Mouse (Mus musculus): ENCODE measurements around the gene Tmem210. TPM values are rescaled to one million over a fixed set of nuclear protein-coding genes. Genes with fewer than 3 reads are reported as not detected.

The Tmem210 gene
- polyA plus RNA-seq, 1 experiment from 2014 or later, result not detected

DNA sequence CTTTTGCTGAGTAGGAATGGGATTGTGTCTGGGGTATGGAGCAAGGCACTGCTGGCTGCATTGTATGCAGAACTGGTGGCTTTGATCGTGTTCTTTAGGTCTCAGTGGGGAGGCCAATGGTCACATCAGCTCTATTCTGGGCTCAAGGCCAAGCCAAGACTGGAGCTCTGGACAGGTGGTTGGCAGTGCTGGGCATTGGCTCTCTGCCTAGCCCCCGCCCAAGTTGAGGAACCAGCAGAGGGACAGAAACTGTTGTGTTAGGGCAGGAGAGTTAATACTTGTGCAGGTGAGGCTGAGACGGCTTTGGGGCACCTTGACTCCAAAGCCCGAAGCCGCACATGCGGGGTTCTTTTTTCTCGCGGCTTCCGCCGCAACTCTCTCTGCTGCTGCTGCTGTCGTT lies 1.7 kb downstream of the Tmem210 start, which contains the start of gene Lrrc26:
Gene Lrrc26 (plus strand): TSS at position 265 of the 400 bp plus-strand sequence.
- WGBS (ENCODE audit: insufficient replicate concordance), result 10% methylated on average over 11 of the region's 11 CpGs
- H3K36me3 ChIP-seq (ENCODE audit: control insufficient read depth, insufficient read depth), result peaks cover 6% of the 10 kb centered on the region
- H3K9me3 ChIP-seq (replicated peaks; ENCODE audit: control insufficient read depth, low read length), result no peaks in the 10 kb centered on the region
- H3K4me3 ChIP-seq (ENCODE audit: low read depth, low read length), result no peak within 1 kb of the TSS
- peaks cover 57% of the 10 kb centered on the region for H3K27me3 ChIP-seq (ENCODE audit: control insufficient read depth, insufficient read depth, low read depth, low read length)
- no peak for ATAC-seq (ENCODE audit: low read depth)
- H3K4me2 ChIP-seq (ENCODE audit: low read depth, low read length), result no peak within 1 kb of the TSS
- H3K27ac ChIP-seq (ENCODE audit: low read length), result no peak within 1 kb of the TSS
- H3K4me1 ChIP-seq (ENCODE audit: control insufficient read depth, low read depth, low read length), result peaks cover 8% of the 10 kb centered on the region
- no peak within 1 kb of the TSS for H3K9ac ChIP-seq (ENCODE audit: low read depth, low read length)

DNA sequence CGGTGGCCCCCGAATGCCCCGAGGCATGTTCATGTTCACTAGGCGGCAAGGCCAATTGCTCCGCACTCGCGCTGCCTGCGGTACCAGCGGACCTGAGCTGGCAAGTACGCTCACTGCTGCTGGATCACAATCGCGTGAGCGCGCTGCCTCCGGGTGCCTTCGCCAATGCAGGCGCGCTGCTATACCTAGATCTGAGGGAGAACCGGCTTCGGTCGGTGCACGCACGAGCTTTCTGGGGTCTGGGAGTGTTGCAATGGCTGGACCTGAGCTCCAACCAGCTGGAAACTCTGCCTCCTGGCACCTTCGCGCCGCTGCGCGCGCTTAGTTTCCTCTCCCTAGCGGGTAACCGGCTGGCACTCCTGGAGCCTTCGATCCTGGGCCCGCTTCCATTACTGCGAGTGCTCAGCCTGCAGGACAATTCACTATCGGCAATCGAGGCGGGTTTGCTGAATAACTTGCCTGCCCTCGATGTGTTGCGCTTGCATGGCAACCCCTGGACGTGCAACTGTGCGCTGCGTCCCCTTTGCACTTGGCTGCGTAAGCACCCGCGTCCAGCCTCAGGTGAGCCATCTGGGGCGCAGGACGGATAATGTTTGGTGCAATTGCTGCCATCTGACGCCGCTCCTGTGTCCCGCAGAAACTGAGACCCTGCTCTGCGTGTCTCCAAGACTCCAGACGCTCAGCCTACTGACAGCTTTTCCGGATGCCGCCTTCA lies 2.3 kb downstream of the Tmem210 start:
- H3K9me3 ChIP-seq (replicated peaks; ENCODE audit: control insufficient read depth, low read length), result no peaks in the 10 kb centered on the region
- H3K27me3 ChIP-seq (ENCODE audit: control insufficient read depth, insufficient read depth, low read depth, low read length), result peaks cover 57% of the 10 kb centered on the region
- no peak overlapping the region for H3K9ac ChIP-seq (ENCODE audit: low read depth, low read length)
- no peak overlapping the region for H3K4me2 ChIP-seq (ENCODE audit: low read depth, low read length)
- H3K4me3 ChIP-seq (ENCODE audit: low read depth, low read length), result no peak overlapping the region
- H3K36me3 ChIP-seq (ENCODE audit: control insufficient read depth, insufficient read depth), result peaks cover under 1% of the 10 kb centered on the region; the same call in 1 of the 2 replicates
- ATAC-seq (ENCODE audit: low read depth), result no peak
- 4% methylated on average over 54 of the region's 54 CpGs for WGBS (ENCODE audit: insufficient replicate concordance)
- peaks cover 8% of the 10 kb centered on the region for H3K4me1 ChIP-seq (ENCODE audit: control insufficient read depth, low read depth, low read length)
- H3K27ac ChIP-seq (ENCODE audit: low read length), result no peak overlapping the region

DNA sequence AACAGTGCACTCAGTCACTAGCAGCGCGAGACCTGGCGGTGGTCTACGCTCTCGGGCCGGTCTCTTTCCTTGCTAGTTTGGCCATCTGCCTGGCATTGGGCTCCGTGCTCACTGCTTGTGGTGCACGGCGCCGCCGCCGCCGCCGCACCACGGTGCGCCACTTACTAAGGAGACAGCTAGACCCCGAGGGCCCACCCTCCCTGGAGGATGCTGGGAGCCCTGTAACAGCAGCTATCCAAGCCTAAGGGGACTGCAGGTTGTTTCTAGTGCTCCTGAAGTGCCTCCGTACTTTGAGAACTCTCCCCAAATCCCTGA lies 2.8 kb downstream of the Tmem210 start:
- Histone ChIP-seq H3K27ac (ENCODE audit: low read length) (no peak overlapping the region), H3K36me3 (ENCODE audit: control insufficient read depth, insufficient read depth) (no peaks in the 10 kb centered on the region), H3K4me2 (ENCODE audit: low read depth, low read length) (no peak overlapping the region), H3K4me1 (ENCODE audit: control insufficient read depth, low read depth, low read length) (peaks cover 8% of the 10 kb centered on the region), H3K9me3 (replicated peaks; ENCODE audit: control insufficient read depth, low read length) (no peaks in the 10 kb centered on the region), H3K4me3 (ENCODE audit: low read depth, low read length) (no peak overlapping the region), H3K9ac (ENCODE audit: low read depth, low read length) (no peak overlapping the region), H3K27me3 (ENCODE audit: control insufficient read depth, insufficient read depth, low read depth, low read length) (peaks cover 57% of the 10 kb centered on the region)
- 4% methylated on average over 18 of the region's 18 CpGs for WGBS (ENCODE audit: insufficient replicate concordance)
- no peak for ATAC-seq (ENCODE audit: low read depth)

DNA sequence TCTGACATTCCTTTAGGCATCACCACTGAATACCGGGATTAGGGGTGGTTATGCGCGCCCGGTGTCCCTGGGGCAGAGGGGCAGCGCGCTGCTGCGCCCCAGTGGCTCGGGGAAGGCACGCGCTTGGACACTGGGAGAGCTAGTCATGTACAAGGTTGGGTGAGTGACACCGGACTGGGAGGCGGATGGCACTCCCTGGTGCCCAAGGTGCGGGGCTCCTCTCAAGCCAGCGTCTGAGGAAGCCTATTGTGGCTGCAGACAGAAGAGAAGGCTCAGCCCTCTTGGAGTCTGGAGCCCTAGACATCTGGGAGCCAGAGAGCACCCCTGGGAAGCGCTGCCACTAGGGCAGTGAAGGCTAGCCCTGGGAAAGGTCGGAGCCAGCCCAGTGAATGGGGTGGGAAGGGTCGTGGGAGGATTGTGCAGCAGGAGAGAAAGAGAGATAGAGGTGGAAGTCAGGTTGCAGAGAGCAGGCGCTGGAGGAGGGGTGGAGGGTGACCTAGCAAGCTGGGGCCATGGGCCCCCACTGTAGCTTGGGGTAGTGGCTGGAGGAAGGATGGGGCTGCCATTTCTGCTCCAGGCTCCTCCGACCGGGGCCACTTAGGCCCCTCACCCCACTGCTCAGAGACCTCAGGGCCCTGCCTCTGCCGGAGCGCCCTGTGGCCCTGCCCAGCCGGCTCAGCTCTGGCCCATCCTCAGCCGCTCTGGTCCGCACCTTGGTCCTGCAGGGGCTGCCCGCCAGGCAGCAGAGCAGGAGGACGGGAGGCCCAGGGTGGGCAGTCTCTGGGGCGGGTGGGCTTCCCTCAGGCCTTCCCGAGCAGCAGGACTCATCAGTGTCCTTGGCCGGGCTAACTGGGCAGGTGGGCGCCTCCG lies 3.5 kb downstream of the Tmem210 start:
- H3K27me3 ChIP-seq (ENCODE audit: control insufficient read depth, insufficient read depth, low read depth, low read length), result peaks cover 57% of the 10 kb centered on the region
- no peak for ATAC-seq (ENCODE audit: low read depth)
- no peaks in the 10 kb centered on the region for H3K9me3 ChIP-seq (replicated peaks; ENCODE audit: control insufficient read depth, low read length)
- no peak overlapping the region for H3K9ac ChIP-seq (ENCODE audit: low read depth, low read length)
- H3K4me2 ChIP-seq (ENCODE audit: low read depth, low read length), result 0 out of 2 replicates have a peak overlapping the region, but pooled peaks have one; percentile 50
- no peaks in the 10 kb centered on the region for H3K36me3 ChIP-seq (ENCODE audit: control insufficient read depth, insufficient read depth)
- no peak overlapping the region for H3K27ac ChIP-seq (ENCODE audit: low read length)
- H3K4me1 ChIP-seq (ENCODE audit: control insufficient read depth, low read depth, low read length), result peaks cover 3% of the 10 kb centered on the region
- no peak overlapping the region; the same call in 1 of the 2 replicates for H3K4me3 ChIP-seq (ENCODE audit: low read depth, low read length)
- 10% methylated on average over 32 of the region's 32 CpGs for WGBS (ENCODE audit: insufficient replicate concordance)

DNA sequence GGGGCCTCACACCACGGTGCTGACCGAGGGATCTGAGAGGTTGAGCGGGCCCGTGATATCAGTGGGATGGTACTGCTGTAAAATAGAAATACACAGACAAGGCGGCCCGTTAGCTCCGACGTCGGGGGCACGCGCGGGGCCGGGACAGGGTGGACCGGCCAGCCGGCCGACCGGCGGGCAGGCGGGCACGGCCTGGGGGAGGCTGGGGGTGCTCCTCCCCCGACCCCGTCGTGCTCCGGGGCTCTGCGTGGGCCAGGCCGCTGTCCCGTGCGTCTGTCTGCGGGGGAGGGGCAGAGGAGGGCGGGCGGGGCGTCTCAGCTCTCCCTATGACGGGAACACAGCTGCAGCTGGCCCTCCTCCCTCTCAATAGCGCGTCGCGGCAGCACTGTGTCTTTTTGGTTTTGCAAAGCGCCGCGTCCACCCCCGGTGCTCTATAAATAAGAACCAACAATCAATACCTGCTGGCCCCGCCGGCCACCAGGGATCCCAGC lies 4.2 kb downstream of the Tmem210 start:
- no peak for ATAC-seq (ENCODE audit: low read depth)

DNA sequence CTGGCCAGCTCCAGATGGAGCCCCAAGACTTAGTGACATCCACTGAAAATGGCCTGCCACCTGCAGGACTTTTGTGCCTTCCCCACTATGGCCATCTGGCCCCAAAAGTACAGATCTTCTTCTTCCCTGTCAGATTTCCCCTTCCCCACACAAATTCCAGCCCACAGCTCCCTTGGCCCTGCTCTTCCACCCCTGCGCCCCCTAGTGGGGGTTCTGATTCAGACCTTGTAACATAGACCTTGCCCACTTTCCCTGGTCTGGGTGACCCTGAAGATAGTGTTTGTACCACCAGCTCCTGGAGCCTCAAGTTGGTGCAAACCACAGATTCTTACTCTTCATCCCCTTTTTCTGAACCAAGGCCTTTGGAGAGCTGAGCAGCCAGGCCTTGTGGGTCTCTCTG lies 4.9 kb downstream of the Tmem210 start:
- H3K27me3 ChIP-seq (ENCODE audit: control insufficient read depth, insufficient read depth, low read depth, low read length), result peaks cover 57% of the 10 kb centered on the region
- ATAC-seq (ENCODE audit: low read depth), result no peak
- no peak overlapping the region for H3K9ac ChIP-seq (ENCODE audit: low read depth, low read length)
- no peak overlapping the region for H3K4me3 ChIP-seq (ENCODE audit: low read depth, low read length)
- H3K4me2 ChIP-seq (ENCODE audit: low read depth, low read length), result no peak overlapping the region
- peaks cover 2% of the 10 kb centered on the region for H3K4me1 ChIP-seq (ENCODE audit: control insufficient read depth, low read depth, low read length)
- WGBS (ENCODE audit: insufficient replicate concordance), result 0% methylated on average over 1 of the region's 1 CpGs
- H3K27ac ChIP-seq (ENCODE audit: low read length), result no peak overlapping the region
- no peaks in the 10 kb centered on the region for H3K36me3 ChIP-seq (ENCODE audit: control insufficient read depth, insufficient read depth)
- H3K9me3 ChIP-seq (replicated peaks; ENCODE audit: control insufficient read depth, low read length), result no peaks in the 10 kb centered on the region

More for the DNA sequence above, 4.2 kb downstream of the Tmem210 start:
- Histone ChIP-seq H3K27ac (ENCODE audit: low read length) (no peak overlapping the region), H3K27me3 (ENCODE audit: control insufficient read depth, insufficient read depth, low read depth, low read length) (peaks cover 57% of the 10 kb centered on the region), H3K9me3 (replicated peaks; ENCODE audit: control insufficient read depth, low read length) (no peaks in the 10 kb centered on the region), H3K4me2 (ENCODE audit: low read depth, low read length) (peak overlapping the region; percentile 50), H3K36me3 (ENCODE audit: control insufficient read depth, insufficient read depth) (no peaks in the 10 kb centered on the region), H3K4me3 (ENCODE audit: low read depth, low read length) (peak overlapping the region; percentile 34), H3K4me1 (ENCODE audit: control insufficient read depth, low read depth, low read length) (peaks cover 2% of the 10 kb centered on the region), H3K9ac (ENCODE audit: low read depth, low read length) (no peak overlapping the region; the same call in 1 of the 2 replicates)
- WGBS (ENCODE audit: insufficient replicate concordance), result 5% methylated on average over 35 of the region's 43 CpGs

DNA sequence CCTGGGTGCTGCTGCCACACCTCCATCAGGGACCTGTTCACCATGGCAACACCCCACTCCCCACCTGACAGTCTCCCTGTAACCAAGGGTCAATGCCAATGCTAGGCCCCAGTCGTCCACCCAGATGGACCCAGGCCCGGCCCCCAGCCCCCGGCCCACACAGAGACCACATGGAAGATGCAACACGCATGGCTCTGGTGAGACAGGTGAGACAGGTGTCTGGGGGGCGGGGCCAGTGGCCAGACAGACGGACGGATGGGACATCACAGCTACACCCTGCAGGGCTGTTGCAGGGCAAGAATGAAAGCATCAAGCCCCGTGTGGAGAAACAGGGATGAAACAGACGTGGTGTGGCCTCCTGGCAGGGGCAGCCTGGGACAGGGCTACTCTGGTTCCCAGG lies 5.8 kb downstream of the Tmem210 start:
- no peak overlapping the region for H3K27ac ChIP-seq (ENCODE audit: low read length)
- no peak overlapping the region for H3K4me3 ChIP-seq (ENCODE audit: low read depth, low read length)
- H3K36me3 ChIP-seq (ENCODE audit: control insufficient read depth, insufficient read depth), result no peaks in the 10 kb centered on the region
- 56% methylated on average over 9 of the region's 9 CpGs for WGBS (ENCODE audit: insufficient replicate concordance)
- H3K4me1 ChIP-seq (ENCODE audit: control insufficient read depth, low read depth, low read length), result peaks cover 2% of the 10 kb centered on the region
- no peak overlapping the region for H3K9ac ChIP-seq (ENCODE audit: low read depth, low read length)
- ATAC-seq (ENCODE audit: low read depth), result no peak
- no peaks in the 10 kb centered on the region for H3K9me3 ChIP-seq (replicated peaks; ENCODE audit: control insufficient read depth, low read length)
- no peak overlapping the region for H3K4me2 ChIP-seq (ENCODE audit: low read depth, low read length)
- H3K27me3 ChIP-seq (ENCODE audit: control insufficient read depth, insufficient read depth, low read depth, low read length), result peaks cover 50% of the 10 kb centered on the region

DNA sequence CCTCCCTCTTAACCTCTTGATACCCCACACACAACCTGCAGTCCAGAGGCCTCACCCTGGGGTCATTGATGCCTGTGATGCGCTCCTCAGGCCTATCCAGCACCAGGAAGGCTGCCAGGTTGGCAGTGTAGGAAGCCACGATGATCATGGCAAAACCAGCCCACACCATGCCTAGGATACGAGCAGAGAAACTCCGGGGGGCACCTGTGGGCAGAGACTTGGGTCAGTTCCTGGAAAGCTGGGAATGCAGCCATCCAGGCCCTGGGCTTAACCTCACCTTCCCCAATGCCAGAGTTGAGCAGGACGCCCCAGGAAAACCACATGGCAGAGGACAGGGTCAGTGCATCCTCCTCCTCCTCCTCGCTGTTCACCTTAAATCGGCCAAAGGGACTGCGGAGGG lies 9.1 kb downstream of the Tmem210 start:
- no peak overlapping the region for H3K27ac ChIP-seq (ENCODE audit: low read length)
- H3K9me3 ChIP-seq (replicated peaks; ENCODE audit: control insufficient read depth, low read length), result no peaks in the 10 kb centered on the region
- H3K9ac ChIP-seq (ENCODE audit: low read depth, low read length), result no peak overlapping the region
- H3K4me1 ChIP-seq (ENCODE audit: control insufficient read depth, low read depth, low read length), result peaks cover 1% of the 10 kb centered on the region
- WGBS (ENCODE audit: insufficient replicate concordance), result 61% methylated on average over 8 of the region's 8 CpGs
- H3K27me3 ChIP-seq (ENCODE audit: control insufficient read depth, insufficient read depth, low read depth, low read length), result peaks cover 16% of the 10 kb centered on the region
- ATAC-seq (ENCODE audit: low read depth), result no peak
- H3K4me2 ChIP-seq (ENCODE audit: low read depth, low read length), result no peak overlapping the region
- H3K36me3 ChIP-seq (ENCODE audit: control insufficient read depth, insufficient read depth), result no peaks in the 10 kb centered on the region
- no peak overlapping the region for H3K4me3 ChIP-seq (ENCODE audit: low read depth, low read length)

DNA sequence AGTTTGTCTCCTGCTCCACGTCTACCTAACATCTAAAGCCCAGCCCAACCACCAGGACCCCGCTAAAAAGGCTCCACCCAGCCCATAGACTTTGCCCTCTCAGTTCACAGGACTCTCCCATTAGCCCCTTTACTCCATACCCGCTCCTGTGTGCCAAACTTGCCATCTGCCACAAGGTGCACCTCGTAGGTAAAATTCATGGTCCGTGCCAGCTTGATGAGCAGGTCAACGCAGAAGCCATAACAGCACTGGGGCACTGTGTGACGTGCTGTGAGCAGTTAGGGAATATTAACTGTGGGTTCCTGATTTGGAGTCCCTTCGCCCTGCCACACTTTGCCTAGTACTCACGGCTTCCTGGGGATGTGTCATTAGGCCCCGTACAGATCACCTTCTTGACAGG lies 10.1 kb downstream of the Tmem210 start:
- no peaks in the 10 kb centered on the region for H3K36me3 ChIP-seq (ENCODE audit: control insufficient read depth, insufficient read depth)
- H3K9me3 ChIP-seq (replicated peaks; ENCODE audit: control insufficient read depth, low read length), result no peaks in the 10 kb centered on the region
- no peaks in the 10 kb centered on the region for H3K4me1 ChIP-seq (ENCODE audit: control insufficient read depth, low read depth, low read length)
- peaks cover 9% of the 10 kb centered on the region for H3K27me3 ChIP-seq (ENCODE audit: control insufficient read depth, insufficient read depth, low read depth, low read length)
- H3K27ac ChIP-seq (ENCODE audit: low read length), result no peak overlapping the region
- no peak overlapping the region for H3K9ac ChIP-seq (ENCODE audit: low read depth, low read length)
- no peak overlapping the region for H3K4me2 ChIP-seq (ENCODE audit: low read depth, low read length)
- 60% methylated on average over 10 of the region's 10 CpGs for WGBS (ENCODE audit: insufficient replicate concordance)
- no peak for ATAC-seq (ENCODE audit: low read depth)
- H3K4me3 ChIP-seq (ENCODE audit: low read depth, low read length), result no peak overlapping the region

All from liver, embryonic 16.5 days (tissue).